Mouse (Mus musculus) myocyte (in vitro differentiated cells): ENCODE results near the gene Mafg. TPM values are rescaled to one million over a fixed set of nuclear protein-coding genes. Genes with fewer than 3 reads are reported as not detected.
A peak's percentile ranks its signal among the peaks of the same experiment; 100 is the strongest.
"Not testable (repeated sequence)": the region's sequence is repeated elsewhere in the genome, so short reads cannot be mapped to it uniquely, and the experiment has no call there.

Experiments
- H3K27me3 ChIP-seq: one replicate; pipeline ENCODE4 v1.6.1; 2011; ENCODE audit not compliant: control insufficient read depth, insufficient read depth, insufficient read length
- H3K36me3 ChIP-seq: one replicate; pipeline ENCODE4 v1.6.1; 2011; ENCODE audit not compliant: control insufficient read depth, insufficient read depth
- H3K4me2 ChIP-seq: one replicate; pipeline ENCODE4 v1.6.1; 2011; ENCODE audit warnings: low read depth, control low read depth
- H3K4me3 ChIP-seq: one replicate; pipeline ENCODE4 v1.5.1; 2011; ENCODE audit warnings: mild to moderate bottlenecking, control low read depth, moderate library complexity
- H3K79me2 ChIP-seq: one replicate; pipeline ENCODE4 v1.6.1; 2011; ENCODE audit not compliant: control insufficient read depth, insufficient read depth
- H3ac ChIP-seq: one replicate; pipeline ENCODE4 v1.6.1; 2011; ENCODE audit not compliant: control insufficient read depth, insufficient read length
- CEBPB ChIP-seq: IDR thresholded peaks from 2 replicates; pipeline ENCODE4 v1.6.1; 2011; ENCODE audit warnings: mild to moderate bottlenecking, moderate library complexity; ENCODE audit not compliant: poor library complexity, insufficient read depth, severe bottlenecking
- E2F4 ChIP-seq: IDR thresholded peaks from one replicate; pipeline ENCODE4 v1.6.1; 2011; ENCODE audit warnings: mild to moderate bottlenecking, control low read depth, moderate library complexity; ENCODE audit not compliant: insufficient read depth
- MAX ChIP-seq: IDR thresholded peaks from one replicate; pipeline ENCODE4 v1.6.1; 2011; ENCODE audit warnings: low read depth, mild to moderate bottlenecking, control low read depth
- MYOD1 ChIP-seq, 3 experiments: IDR thresholded peaks; one replicate each; pipeline ENCODE4 v1.6.1; 2011; ENCODE audit warnings: control low read depth in 2 of 3, low read depth in 2 of 3, mild to moderate bottlenecking in 2 of 3, moderate library complexity in 1 of 3; ENCODE audit not compliant: insufficient read length in 2 of 3, control insufficient read depth in 1 of 3
- MYOG ChIP-seq, 3 experiments: IDR thresholded peaks; one replicate each; pipeline ENCODE4 v1.6.1; 2011; ENCODE audit warnings: control low read depth in 2 of 3, low read depth in 2 of 3, mild to moderate bottlenecking in 2 of 3; ENCODE audit not compliant: insufficient read length in 2 of 3, control insufficient read depth in 1 of 3, insufficient read depth in 1 of 3
- POLR2A ChIP-seq: IDR thresholded peaks from one replicate; pipeline ENCODE4 v1.6.1; 2011; ENCODE audit warnings: low read depth, mild to moderate bottlenecking, control low read depth, moderate library complexity; ENCODE audit not compliant: insufficient read length
- POLR2AphosphoS2 ChIP-seq: IDR thresholded peaks from one replicate; pipeline ENCODE4 v1.6.1; 2011; ENCODE audit warnings: low read depth, control low read depth; ENCODE audit not compliant: insufficient read length
- REST ChIP-seq: IDR thresholded peaks from one replicate; pipeline ENCODE4 v1.6.1; 2011; ENCODE audit warnings: mild to moderate bottlenecking, control low read depth, moderate library complexity; ENCODE audit not compliant: insufficient read depth, insufficient read length
- SRF ChIP-seq: IDR thresholded peaks from one replicate; pipeline ENCODE4 v1.6.1; 2011; ENCODE audit warnings: low read depth; ENCODE audit not compliant: control insufficient read depth, insufficient read length
- TCF12 ChIP-seq: IDR thresholded peaks from one replicate; pipeline ENCODE4 v1.6.1; 2011; ENCODE audit warnings: mild to moderate bottlenecking, control low read depth; ENCODE audit not compliant: poor library complexity, insufficient read depth, severe bottlenecking
- TCF3 ChIP-seq: IDR thresholded peaks from one replicate; pipeline ENCODE4 v1.6.1; 2011; ENCODE audit warnings: low read depth, control low read depth; ENCODE audit not compliant: insufficient read length
- USF1 ChIP-seq: IDR thresholded peaks from one replicate; pipeline ENCODE4 v1.6.1; 2011; ENCODE audit warnings: low read depth, mild to moderate bottlenecking, control low read depth, moderate library complexity
- polyA plus RNA-seq: library from polyadenylated mRNA; unstranded; fragments of >200 nt; fragmentation: generic; extraction: Trizol; gene quantifications from one replicate; pipeline ENCODE4 v1.2.1, GENCODE M21; 2012; ENCODE audit warnings: missing spikeins

The Mafg gene
- polyA plus RNA-seq, 1 experiment = 43.1 TPM

DNA sequence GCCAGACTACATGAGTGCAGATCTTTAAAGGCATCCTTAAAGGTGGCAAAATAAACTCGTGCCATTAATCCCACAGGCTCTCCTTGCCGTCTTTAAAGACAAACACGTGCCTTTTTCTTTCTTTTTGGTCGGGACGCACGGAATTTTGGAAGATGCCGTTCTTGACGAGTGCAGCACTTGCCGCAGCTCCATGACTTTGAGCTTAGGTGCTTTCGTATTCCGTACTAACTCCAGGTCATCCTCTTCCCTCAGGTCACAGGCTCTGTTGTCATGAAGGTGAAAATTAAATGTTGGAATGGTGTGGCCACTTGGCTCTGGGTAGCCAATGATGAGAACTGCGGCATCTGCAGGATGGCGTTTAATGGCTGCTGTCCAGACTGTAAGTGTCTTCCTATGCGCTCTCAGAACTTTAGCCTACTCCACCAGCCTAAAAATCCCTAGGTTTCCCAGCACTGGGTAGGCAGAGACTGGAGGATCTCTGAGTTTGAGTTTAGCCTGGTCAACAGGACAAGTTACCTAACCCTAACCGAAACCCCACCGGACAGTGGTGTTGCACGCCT lies 34.3 kb downstream of the Mafg start:
- TF ChIP-seq REST (no peak), SRF (no peak), MAX (no peak), TCF12 (no peak), USF1 (no peak), CEBPB (no peak), POLR2AphosphoS2 (no peak), TCF3 (no peak)
- H3K36me3 ChIP-seq = peaks cover 36% of the 10 kb centered on the region
- H3K27me3 ChIP-seq = no peaks in the 10 kb centered on the region
- peak overlapping the region; percentile 100 for H3K4me2 ChIP-seq
- H3ac ChIP-seq = peak overlapping the region; percentile 83
- peaks cover 55% of the 10 kb centered on the region for H3K79me2 ChIP-seq
- H3K4me3 ChIP-seq = peak overlapping the region; percentile 57

DNA sequence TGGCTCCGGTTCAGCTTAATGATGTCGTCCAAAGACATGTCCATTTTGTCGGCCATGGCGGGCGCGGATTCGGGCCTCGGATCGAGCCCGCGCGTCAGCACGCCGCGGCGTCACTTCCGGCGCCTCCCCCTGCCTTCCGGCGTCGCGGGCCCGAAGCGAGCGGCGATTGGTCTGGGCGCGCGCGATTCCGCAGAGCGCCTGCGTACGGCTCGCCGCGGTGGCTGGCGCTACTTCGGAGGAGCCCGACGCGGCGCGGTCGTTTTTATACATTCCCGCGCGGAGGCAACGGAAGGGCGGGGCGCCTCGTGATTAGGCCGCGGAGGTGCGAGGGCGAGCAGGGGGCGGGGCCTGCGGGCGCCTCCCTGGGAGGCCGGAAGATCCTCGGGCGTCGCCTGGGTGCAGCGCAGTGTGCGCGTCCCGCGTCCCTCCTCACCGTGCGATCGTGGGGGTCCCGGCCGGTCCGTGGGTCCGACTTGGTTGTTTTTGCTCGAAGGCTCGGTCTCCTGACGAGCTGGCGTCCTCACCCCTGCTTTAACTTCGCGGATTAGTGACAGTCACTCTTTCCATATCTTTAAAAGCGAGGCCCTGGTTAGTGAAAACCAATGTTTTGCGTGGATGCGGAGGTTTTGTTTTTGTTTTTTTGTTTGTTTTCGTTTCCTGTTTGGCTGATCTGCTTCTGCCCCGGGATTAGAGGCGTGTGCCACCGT lies 35.0 kb downstream of the Mafg start, which contains the start of the genes Alyref and Anapc11:
Alyref (minus strand) TSS at position 83 of the 707 bp plus-strand sequence.
Anapc11 (plus strand) TSS at position 139 of the 707 bp plus-strand sequence.
- H3K36me3 ChIP-seq = peaks cover 43% of the 10 kb centered on the region
- H3K79me2 ChIP-seq = peaks cover 62% of the 10 kb centered on the region
- TF ChIP-seq MAX (peak; percentile 87), MYOG (IDR thresholded peaks at IDR 0.05; ENCODE audit: control insufficient read depth in 1 of 3, insufficient read depth in 1 of 3, insufficient read length in 2 of 3, low read depth in 2 of 3) (peak in 1 of 3 experiments; percentile 22), MYOD1 (IDR thresholded peaks at IDR 0.05; ENCODE audit: control insufficient read depth in 1 of 3, insufficient read length in 2 of 3, low read depth in 2 of 3) (no peak), USF1 (no peak), POLR2A (peak; percentile 96), TCF3 (no peak), TCF12 (no peak), CEBPB (no peak), POLR2AphosphoS2 (peak; percentile 99), SRF (peak; percentile 60), REST (peak; percentile 40), E2F4 (peak; percentile 91)
- H3K4me2 ChIP-seq = peak within 1 kb of the TSS; percentile 100
- peak within 1 kb of the TSS; percentile 83 for H3ac ChIP-seq
- no peaks in the 10 kb centered on the region for H3K27me3 ChIP-seq
- H3K4me3 ChIP-seq = peak within 1 kb of the TSS; percentile 57

DNA sequence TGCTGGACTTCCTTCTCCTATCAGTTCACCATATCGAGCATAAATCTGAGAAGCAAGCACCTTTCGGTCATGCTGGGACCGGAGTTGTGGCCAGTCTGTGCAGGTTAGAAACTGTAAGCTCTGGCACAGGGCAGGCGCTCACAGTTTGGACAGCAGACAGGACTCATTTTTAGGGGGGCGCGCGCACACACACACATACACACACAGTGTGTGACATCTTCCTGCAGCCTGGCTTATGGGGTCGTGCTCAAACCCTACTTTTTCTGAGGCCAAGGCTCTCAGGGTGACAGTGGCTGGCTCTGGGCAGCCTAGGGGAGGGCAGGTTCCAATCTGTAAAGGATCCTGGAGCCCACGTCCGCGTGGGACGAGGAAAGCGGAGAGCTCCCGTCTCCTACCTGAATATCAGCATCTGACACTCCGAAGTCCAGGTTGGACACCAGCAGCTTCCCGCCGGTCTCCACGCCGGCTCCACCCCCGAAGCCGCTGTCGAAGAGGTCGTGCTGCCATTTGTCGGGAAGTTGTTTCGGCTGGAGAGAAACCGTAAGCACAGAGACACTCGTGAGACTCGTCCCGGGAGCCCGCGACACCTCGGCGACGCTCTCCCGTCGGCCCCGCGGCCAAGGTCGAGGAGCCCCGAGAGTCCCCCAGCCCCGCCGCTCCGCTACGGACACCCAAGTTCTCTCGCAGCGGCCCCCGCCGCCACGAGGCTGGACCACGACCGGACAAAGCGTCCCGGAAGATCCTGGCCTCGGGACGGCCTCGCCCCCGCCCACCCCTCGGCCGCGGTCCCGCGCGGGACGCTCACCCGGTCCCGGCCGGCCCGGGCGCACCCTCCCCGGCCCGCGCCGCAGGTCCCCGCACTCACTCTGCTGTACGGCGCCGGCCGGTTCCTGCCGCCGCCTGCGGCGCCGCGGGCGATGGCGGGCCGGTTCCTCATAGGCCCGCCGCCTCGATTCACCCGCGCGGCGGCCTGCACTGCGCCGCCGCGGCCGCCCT lies 35.9 kb downstream of the Mafg start:
- peak overlapping the region; percentile 83 for H3ac ChIP-seq
- no peaks in the 10 kb centered on the region for H3K27me3 ChIP-seq
- H3K36me3 ChIP-seq = peaks cover 52% of the 10 kb centered on the region
- peak overlapping the region; percentile 57 for H3K4me3 ChIP-seq
- peaks cover 71% of the 10 kb centered on the region for H3K79me2 ChIP-seq
- H3K4me2 ChIP-seq = peak overlapping the region; percentile 96
- TF ChIP-seq E2F4 (no peak), USF1 (no peak), MYOD1 (IDR thresholded peaks at IDR 0.05; ENCODE audit: control insufficient read depth in 1 of 3, insufficient read length in 2 of 3, low read depth in 2 of 3) (peak in 1 of 3 experiments; percentile 1)

DNA sequence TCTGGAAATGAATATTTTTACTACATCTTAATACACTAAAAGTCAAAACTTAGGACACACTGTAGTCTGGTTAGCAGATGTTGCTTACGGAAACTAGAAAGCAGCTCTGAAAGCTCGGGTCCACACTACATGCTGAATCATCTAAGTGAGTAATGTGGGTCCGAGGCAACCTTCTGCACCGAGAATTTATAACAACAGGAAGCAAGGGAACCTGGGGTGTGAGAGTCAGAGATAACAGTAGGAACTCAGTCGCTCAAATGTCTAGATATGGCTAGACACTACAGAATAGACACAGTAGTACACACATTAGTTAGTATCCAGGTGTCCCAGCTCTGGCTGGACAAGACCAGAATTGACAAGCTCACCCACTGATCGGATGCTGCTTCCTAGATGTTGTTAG lies 44.9 kb downstream of the Mafg start:
- Histone ChIP-seq H3K4me2 (no peak overlapping the region), H3K27me3 (no peaks in the 10 kb centered on the region), H3K79me2 (peaks cover 27% of the 10 kb centered on the region), H3ac (no peak overlapping the region), H3K36me3 (peaks cover 34% of the 10 kb centered on the region), H3K4me3 (no peak overlapping the region)
- TF ChIP-seq SRF (no peak), TCF3 (no peak), MAX (no peak), E2F4 (no peak), MYOD1 (IDR thresholded peaks at IDR 0.05; ENCODE audit: control insufficient read depth in 1 of 3, insufficient read length in 2 of 3, low read depth in 2 of 3) (no peak), CEBPB (no peak), USF1 (no peak)

DNA sequence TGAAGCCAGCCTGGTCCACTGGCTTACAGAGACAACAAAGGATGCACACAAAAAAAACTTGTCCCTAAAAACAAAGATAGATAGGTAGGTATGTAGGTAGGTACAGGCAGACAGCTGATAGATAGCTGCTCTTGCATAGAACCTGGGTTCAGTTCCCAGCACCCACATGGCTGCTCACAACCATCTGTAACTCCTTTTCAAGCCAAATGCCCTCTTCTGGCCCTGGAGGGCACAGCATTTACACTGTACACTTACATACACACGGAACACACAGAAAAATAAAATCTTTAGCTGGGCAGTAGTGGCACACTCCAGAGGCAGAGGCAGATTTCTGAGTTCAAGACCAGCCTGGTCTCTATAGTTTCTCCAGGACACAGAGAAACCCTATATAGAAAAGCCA lies 49.5 kb downstream of the Mafg start:
- peaks cover 21% of the 10 kb centered on the region for H3K36me3 ChIP-seq
- no peaks in the 10 kb centered on the region for H3K27me3 ChIP-seq
- H3K79me2 ChIP-seq = peaks cover 20% of the 10 kb centered on the region
- no peak overlapping the region for H3K4me2 ChIP-seq
- no peak overlapping the region for H3ac ChIP-seq
- no peak overlapping the region for H3K4me3 ChIP-seq
- TF ChIP-seq SRF (no peak), MYOD1 (IDR thresholded peaks at IDR 0.05; ENCODE audit: control insufficient read depth in 1 of 3, insufficient read length in 2 of 3, low read depth in 2 of 3) (no peak), POLR2A (no peak)

DNA sequence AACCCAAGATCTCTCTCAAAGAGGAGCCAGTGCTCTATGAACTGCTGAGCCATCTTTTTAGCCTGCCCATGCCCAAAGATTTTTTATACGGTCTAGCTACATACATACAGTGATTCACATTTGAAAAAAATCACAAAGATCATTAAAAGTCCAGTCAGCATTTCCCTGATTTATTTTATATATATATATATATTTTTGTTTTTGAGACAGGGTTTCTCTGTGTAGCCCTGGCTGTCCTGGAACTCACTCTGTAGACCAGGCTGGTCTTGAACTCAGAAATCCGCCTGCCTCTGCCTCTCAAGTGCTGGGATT lies 50.5 kb downstream of the Mafg start:
- not testable (repeated sequence) for H3ac ChIP-seq, H3K4me3 ChIP-seq, H3K4me2 ChIP-seq, H3K27me3 ChIP-seq
- Histone ChIP-seq H3K36me3 (peaks cover 20% of the 10 kb centered on the region), H3K79me2 (peaks cover 25% of the 10 kb centered on the region)
